Mouse (Mus musculus) neural tube, embryonic 14.5 days (tissue): Measurements from ENCODE around the gene Fance. TPM values are rescaled to one million over a fixed set of nuclear protein-coding genes. Genes with fewer than 3 reads are reported as not detected.
A peak's percentile ranks its signal among the peaks of the same experiment; 100 is the strongest.
"Not testable (repeated sequence)": the region's sequence is repeated elsewhere in the genome, so short reads cannot be mapped to it uniquely, and the experiment has no call there.

Experiments
- ATAC-seq: fragments of 200-750 bp; cut with Nextera tagmentation; 2 replicates; pipeline ENCODE4 v1.8.0; 2017; ENCODE audit warnings: low read depth, mild to moderate bottlenecking, moderate TSS enrichment, moderate library complexity
- H3K27ac ChIP-seq: fragments of 300-500 bp; sonication (generic); 2 replicates; pipeline ENCODE4 v1.5.1; 2014; ENCODE audit warnings: low read depth, mild to moderate bottlenecking, control low read depth, low read length, moderate library complexity, mixed read lengths
- H3K27me3 ChIP-seq: fragments of 300-500 bp; sonication (generic); 2 replicates; pipeline ENCODE4 v1.6.1; 2014; ENCODE audit warnings: low read length; ENCODE audit not compliant: control insufficient read depth, insufficient read depth
- H3K36me3 ChIP-seq: fragments of 300-500 bp; sonication (generic); 2 replicates; pipeline ENCODE4 v1.6.1; 2014; ENCODE audit warnings: low read length, mixed read lengths; ENCODE audit not compliant: control insufficient read depth, insufficient read depth
- H3K4me1 ChIP-seq: fragments of 300-500 bp; sonication (generic); 2 replicates; pipeline ENCODE4 v1.6.1; 2014; ENCODE audit warnings: low read length; ENCODE audit not compliant: control insufficient read depth, insufficient read depth
- H3K4me2 ChIP-seq: fragments of 300-500 bp; sonication (generic); 2 replicates; pipeline ENCODE4 v1.6.1; 2014; ENCODE audit warnings: mild to moderate bottlenecking, low read depth, low read length, control low read depth
- H3K4me3 ChIP-seq: fragments of 300-500 bp; sonication (generic); 2 replicates; pipeline ENCODE4 v1.5.1; 2014; ENCODE audit warnings: low read depth, low read length, control low read depth, mixed read lengths
- H3K9ac ChIP-seq: fragments of 300-500 bp; sonication (generic); replicated peaks from 2 replicates; pipeline ENCODE4 v1.6.1; 2014; ENCODE audit warnings: low read depth, mild to moderate bottlenecking, control low read depth, low read length, mixed read lengths
- H3K9me3 ChIP-seq: fragments of 300-500 bp; sonication (generic); 2 replicates; pipeline ENCODE4 v1.6.1; 2016; ENCODE audit warnings: low read length; ENCODE audit not compliant: control insufficient read depth
- WGBS: fragments of 180-500 bp; shearing (Covaris S2); extraction: QIAGEN DNeasy Blood & Tissue Kit; methylation state at CpG from one replicate; pipeline ENCODE4 v1.1.7; 2014; 5-methylcytosine and 5-hydroxymethylcytosine counted together
- polyA plus RNA-seq: library from polyadenylated mRNA; unstranded; fragments of >200 nt; fragmentation: Nextera tagmentation; extraction: Ambion mirVana; gene quantifications from 2 replicates; pipeline ENCODE4 v1.2.1, GENCODE M21; 2014

Gene Fance
- polyA plus RNA-seq, 1 experiment from 2014 or later: 23.5 TPM

GRCm38 (mm10) chr17:28358576-28359261 is 45.4 kb downstream of the Fance start:
- not testable (repeated sequence) for H3K9ac ChIP-seq, H3K4me1 ChIP-seq, ATAC-seq, H3K27ac ChIP-seq, H3K4me3 ChIP-seq, H3K9me3 ChIP-seq, H3K36me3 ChIP-seq, H3K4me2 ChIP-seq
- peaks cover 23% of the 10 kb centered on the region for H3K27me3 ChIP-seq
- WGBS: 10% methylated on average over 20 of the region's 24 CpGs

- WGBS: 80% methylated on average over 9 of the region's 9 CpGs
- Histone ChIP-seq H3K4me1 (peaks cover 10% of the 10 kb centered on the region), H3K4me3 (no peak overlapping the region), H3K27ac (no peak overlapping the region), H3K36me3 (no peaks in the 10 kb centered on the region), H3K27me3 (peaks cover 41% of the 10 kb centered on the region), H3K9ac (no peak overlapping the region), H3K4me2 (no peak overlapping the region), H3K9me3 (no peaks in the 10 kb centered on the region)
- no peak for ATAC-seq
Measured at GRCm38 (mm10) chr17:28360531-28361277, 47.4 kb downstream of the Fance start.

- 0 out of 2 replicates have a peak overlapping the region, but pooled peaks have one; percentile 8 for H3K9ac ChIP-seq
- H3K36me3 ChIP-seq: no peaks in the 10 kb centered on the region
- peaks cover 44% of the 10 kb centered on the region for H3K27me3 ChIP-seq
- ATAC-seq: no peak
- H3K4me1 ChIP-seq: peaks cover 10% of the 10 kb centered on the region
- no peak overlapping the region for H3K27ac ChIP-seq
- H3K4me3 ChIP-seq: peak overlapping the region; percentile 23
- H3K4me2 ChIP-seq: peak overlapping the region; percentile 42
- no peaks in the 10 kb centered on the region for H3K9me3 ChIP-seq
- 31% methylated on average over 11 of the region's 11 CpGs for WGBS
Measured at GRCm38 (mm10) chr17:28361921-28362652, 48.8 kb downstream of the Fance start.

GRCm38 (mm10) chr17:28362653-28363292 is 49.5 kb downstream of the Fance start:
- H3K9ac ChIP-seq: 0 out of 2 replicates have a peak overlapping the region, but pooled peaks have one; percentile 8
- no peak for ATAC-seq
- peak overlapping the region; percentile 23 for H3K4me3 ChIP-seq
- H3K27ac ChIP-seq: no peak overlapping the region
- peak overlapping the region; percentile 42 for H3K4me2 ChIP-seq
- peaks cover 44% of the 10 kb centered on the region for H3K27me3 ChIP-seq
- peaks cover 10% of the 10 kb centered on the region for H3K4me1 ChIP-seq
- 2% methylated on average over 25 of the region's 25 CpGs for WGBS
- H3K9me3 ChIP-seq: no peaks in the 10 kb centered on the region
- H3K36me3 ChIP-seq: no peaks in the 10 kb centered on the region

GRCm38 (mm10) chr17:28363507-28363906 is 50.2 kb downstream of the Fance start:
- Histone ChIP-seq H3K4me1 (peaks cover 10% of the 10 kb centered on the region), H3K27ac (no peak overlapping the region), H3K36me3 (no peaks in the 10 kb centered on the region), H3K4me2 (no peak overlapping the region; the same call in 1 of the 2 replicates), H3K27me3 (peaks cover 41% of the 10 kb centered on the region), H3K4me3 (no peak overlapping the region), H3K9me3 (no peaks in the 10 kb centered on the region), H3K9ac (no peak overlapping the region)
- WGBS: 5% methylated on average over 6 of the region's 6 CpGs
- no peak for ATAC-seq

- no peaks in the 10 kb centered on the region for H3K36me3 ChIP-seq
- no peak within 1 kb of the TSS for H3K9ac ChIP-seq
- ATAC-seq: no peak
- 18% methylated on average over 7 of the region's 8 CpGs for WGBS
- H3K9me3 ChIP-seq: no peaks in the 10 kb centered on the region
- no peak within 1 kb of the TSS for H3K4me3 ChIP-seq
- peaks cover 41% of the 10 kb centered on the region for H3K27me3 ChIP-seq
- H3K4me2 ChIP-seq: peak within 1 kb of the TSS; percentile 32; the same call in 1 of the 2 replicates
- no peak within 1 kb of the TSS for H3K27ac ChIP-seq
- H3K4me1 ChIP-seq: peaks cover 10% of the 10 kb centered on the region
Measured at GRCm38 (mm10) chr17:28365122-28365521, 51.8 kb downstream of the Fance start, which contains the start of gene Tulp1. Gene Tulp1 (minus strand): TSS chr17:28365222.

GRCm38 (mm10) chr17:28368449-28368848 is 55.1 kb downstream of the Fance start:
- H3K27me3 ChIP-seq: peaks cover 24% of the 10 kb centered on the region
- ATAC-seq: no peak
- WGBS: 3% methylated on average over 13 of the region's 13 CpGs

GRCm38 (mm10) chr17:28369056-28369455 is 55.7 kb downstream of the Fance start:
- no peaks in the 10 kb centered on the region for H3K36me3 ChIP-seq
- ATAC-seq: no peak
- H3K4me2 ChIP-seq: no peak overlapping the region
- no peak overlapping the region for H3K9ac ChIP-seq
- H3K27ac ChIP-seq: no peak overlapping the region
- peaks cover 4% of the 10 kb centered on the region; the same call in 1 of the 2 replicates for H3K4me1 ChIP-seq
- peaks cover 18% of the 10 kb centered on the region for H3K27me3 ChIP-seq
- no peaks in the 10 kb centered on the region for H3K9me3 ChIP-seq
- H3K4me3 ChIP-seq: no peak overlapping the region
- WGBS: 80% methylated on average over 5 of the region's 5 CpGs

More at GRCm38 (mm10) chr17:28368449-28368848, 55.1 kb downstream of the Fance start:
- H3K27ac ChIP-seq: no peak overlapping the region
- no peak overlapping the region for H3K4me2 ChIP-seq
- H3K9ac ChIP-seq: no peak overlapping the region
- H3K4me1 ChIP-seq: peaks cover 6% of the 10 kb centered on the region; the same call in 1 of the 2 replicates
- no peaks in the 10 kb centered on the region for H3K9me3 ChIP-seq
- H3K4me3 ChIP-seq: no peak overlapping the region
- no peaks in the 10 kb centered on the region for H3K36me3 ChIP-seq
